Mouse (Mus musculus) stomach, postnatal 0 days (tissue): ENCODE measurements at regions not wholly inside any gene's neighbourhood (a gene's known extent, or its start where the extent isn't known, plus 50 kb on each side); places are given as distances from the start of the nearest gene placed in this dataset.

ENCODE experiments used
- CTCF ChIP-seq: IDR thresholded peaks from 2 replicates; pipeline ENCODE4 v1.5.1; 2016; ENCODE audit warnings: antibody characterized with exemption, low read depth, mild to moderate bottlenecking, moderate library complexity
- EP300 ChIP-seq: optimal IDR thresholded peaks from 2 replicates; pipeline ENCODE3; 2016; ENCODE audit warnings: antibody characterized with exemption

- no peak for TF ChIP-seq CTCF
- TF ChIP-seq EP300: no peak
Measured at GRCm38 (mm10) chr6:81363969-81364529, 559.4 kb upstream of the Gcfc2 start.
